Mouse (Mus musculus) thymus, adult 2 months (tissue): ENCODE results near the gene Zfp277.

ENCODE experiments used
- CTCF ChIP-seq: fragments of 200-500 bp; IDR thresholded peaks from 2 replicates; pipeline ENCODE4 v1.5.1; 2012; ENCODE audit warnings: mild to moderate bottlenecking, control low read depth, low read length, moderate library complexity, borderline replicate concordance; ENCODE audit not compliant: control insufficient read depth, poor library complexity, insufficient read depth; ENCODE audit errors: extremely low read depth
- POLR2A ChIP-seq: fragments of 200-500 bp; IDR thresholded peaks from 2 replicates; pipeline ENCODE4 v1.6.1; 2012; ENCODE audit warnings: mild to moderate bottlenecking, low read length, control low read depth, moderate library complexity; ENCODE audit not compliant: control insufficient read depth, poor library complexity, insufficient read depth; ENCODE audit errors: extremely low read depth

GRCm38 (mm10) chr12:40331467-40331866, 114.2 kb downstream of the Zfp277 start:
- TF ChIP-seq CTCF: no peak
- TF ChIP-seq POLR2A: no peak
